ENCODE assay signal across 16 mouse cellular contexts in the genomic region with DNA sequence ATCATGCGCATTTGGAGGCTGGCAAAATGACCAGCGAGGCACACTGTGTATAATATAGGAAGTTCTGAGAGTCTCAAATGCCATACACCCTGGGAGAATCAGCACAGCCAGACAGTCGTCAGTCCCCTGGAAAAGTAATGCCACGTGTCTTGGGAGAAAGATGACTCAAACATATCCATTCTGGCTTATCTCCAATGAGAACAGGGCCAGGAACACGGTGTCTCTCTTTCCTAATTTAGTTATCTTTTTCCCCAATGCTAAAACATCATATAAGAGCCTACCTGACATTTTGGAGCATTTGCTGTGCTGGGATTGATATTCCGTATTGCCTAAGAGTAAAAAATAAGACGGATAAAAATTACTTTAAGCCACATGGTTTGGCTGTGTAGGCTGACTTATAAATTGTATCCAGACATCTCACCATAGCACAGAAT. TPM values are rescaled to one million over a fixed set of nuclear protein-coding genes. Genes with fewer than 3 reads are reported as not detected.
DNase-seq lines count a peak whose midpoint lies in the region; ATAC-seq lines count a peak whose summit lies in the region.
"Had no signal": no experiment of that assay in that cellular context is flagged by ENCODE, and none has a peak within 500 bp of the region (broad histone marks: within the 10 kb centered on the region; RNA-seq: fewer than 3 reads in every experiment).

No protein-coding gene starts in this region.

- no peak overlapping the region for H3K4me2 ChIP-seq in embryonic facial prominence, embryonic 13.5 days
- H3K4me2 ChIP-seq: limb, embryonic 13.5 days had no signal

- WGBS in embryonic facial prominence, embryonic 13.5 days, result 56% methylated on average over 7 of the region's 7 CpGs
- WGBS in embryonic facial prominence, embryonic 10.5 days, result 92% methylated on average over 7 of the region's 7 CpGs

- H3K27ac ChIP-seq in embryonic facial prominence, embryonic 13.5 days, result peak overlapping the region; percentile 44
- no peak overlapping the region for H3K27ac ChIP-seq in embryonic facial prominence, embryonic 10.5 days (replicated peaks)
- H3K27ac ChIP-seq: kidney, postnatal 0 days; limb, embryonic 13.5 days; stomach, postnatal 0 days had no signal

- H3K4me1 ChIP-seq in embryonic facial prominence, embryonic 13.5 days, result peaks cover 14% of the 10 kb centered on the region
- H3K4me1 ChIP-seq in embryonic facial prominence, embryonic 10.5 days, result no peaks in the 10 kb centered on the region
- H3K4me1 ChIP-seq: limb, embryonic 13.5 days had no signal

- H3K9ac ChIP-seq in embryonic facial prominence, embryonic 13.5 days, result no peak overlapping the region
- H3K9ac ChIP-seq: limb, embryonic 13.5 days had no signal

- intact Hi-C loops in left cerebral cortex, postnatal 10 days (cut with DNase I), result no loop called here

- no peak for ATAC-seq in embryonic facial prominence, embryonic 13.5 days (ENCODE audit: insufficient number of reproducible peaks, insufficient read depth, low FRiP score, low TSS enrichment, low read depth)
- ATAC-seq: forebrain, embryonic 14.5 days had no signal

- H3K27me3 ChIP-seq in embryonic facial prominence, embryonic 13.5 days, result no peaks in the 10 kb centered on the region
- H3K27me3 ChIP-seq in embryonic facial prominence, embryonic 10.5 days (replicated peaks; ENCODE audit: low read depth, poor library complexity, severe bottlenecking), result no peaks in the 10 kb centered on the region
- H3K27me3 ChIP-seq: limb, embryonic 13.5 days had no signal

- H3K4me3 ChIP-seq in embryonic facial prominence, embryonic 13.5 days, result no peak overlapping the region
- H3K4me3 ChIP-seq in embryonic facial prominence, embryonic 10.5 days, result no peak overlapping the region
- H3K4me3 ChIP-seq: limb, embryonic 13.5 days had no signal

- no peaks in the 10 kb centered on the region for H3K9me3 ChIP-seq in embryonic facial prominence, embryonic 13.5 days
- no peaks in the 10 kb centered on the region for H3K9me3 ChIP-seq in embryonic facial prominence, embryonic 10.5 days
- H3K9me3 ChIP-seq: G1E; limb, embryonic 13.5 days had no signal

- no peak for DNase-seq in embryonic facial prominence, embryonic 10.5 days (ENCODE audit: low spot score)
- peak; percentile 42 for DNase-seq in left cerebral cortex, adult 11 months (ENCODE audit: low spot score)
- no peak for DNase-seq in left cerebral cortex, postnatal 10 days (ENCODE audit: extremely low spot score in 1 of 2, low spot score in 2 of 2)
- peak; percentile 20 to 65 for DNase-seq in left cerebral cortex, adult 8-10 months (ENCODE audit: low spot score in 2 of 2)
- DNase-seq in right cerebral cortex, postnatal 4 days, result peak; percentile 20
- DNase-seq in cerebellum, adult 11-12 months, result no peak
- no peak for DNase-seq in kidney, adult 8-10 months
- DNase-seq: heart, postnatal 14 days; lung, adult 2 months had no signal

- H3K36me3 ChIP-seq in embryonic facial prominence, embryonic 13.5 days, result peaks cover 81% of the 10 kb centered on the region
- H3K36me3 ChIP-seq in embryonic facial prominence, embryonic 10.5 days (replicated peaks), result peaks cover 93% of the 10 kb centered on the region
- H3K36me3 ChIP-seq: G1E had no signal

RNA-seq across cellular contexts. Expression of gene Yap1, which starts 54.2 kb away (rescaled TPM):
- 52.6 and 54.8 TPM in 2 replicates for polyA plus RNA-seq in embryonic facial prominence, embryonic 13.5 days (2015; fragmentation: Nextera tagmentation; extraction: Ambion mirVana)
- 40.6 and 42.9 TPM in 2 replicates for polyA plus RNA-seq in embryonic facial prominence, embryonic 10.5 days (2016; fragmentation: Nextera tagmentation; extraction: Ambion mirVana)
- total RNA-seq in left cerebral cortex, postnatal 10 days (2021), result 10 to 100 TPM; 13.5 to 13.6 TPM
- 10 to 100 TPM; 16.7 to 18.7 (median 18.4) TPM for total RNA-seq in left cerebral cortex, adult 8-10 months (2022)
- total RNA-seq: megakaryocyte progenitor cell, adult 5-6 weeks had no signal

Comparison
In these comparisons a context has a peak if more than half of its experiments do, and no peak if none do; other contexts are left out.
1. DNase-seq: peak in left cerebral cortex, adult 11 months (single experiment), left cerebral cortex, adult 8-10 months (2 of 2) and right cerebral cortex, postnatal 4 days (single experiment); none in embryonic facial prominence, embryonic 10.5 days (single experiment), left cerebral cortex, postnatal 10 days (0 of 2), cerebellum, adult 11-12 months (single experiment) and kidney, adult 8-10 months (0 of 2).